Mouse (Mus musculus) embryonic fibroblast, embryonic 13.5 days (primary cell): ENCODE results near the gene Gab2. TPM values are rescaled to one million over a fixed set of nuclear protein-coding genes. Genes with fewer than 3 reads are reported as not detected.

Experiments used
- H3K27ac ChIP-seq: 2 replicates; pipeline ENCODE4 v1.5.1; 2012; ENCODE audit warnings: low read length, control low read depth, inconsistent platforms; ENCODE audit not compliant: insufficient read depth
- H3K4me1 ChIP-seq: 2 replicates; pipeline ENCODE4 v1.6.1; 2011; ENCODE audit warnings: low read length; ENCODE audit not compliant: control insufficient read depth, insufficient read depth
- H3K4me3 ChIP-seq: 2 replicates; pipeline ENCODE4 v1.5.1; 2011; ENCODE audit warnings: mild to moderate bottlenecking, control low read depth, low read length; ENCODE audit not compliant: insufficient read depth
- CTCF ChIP-seq: IDR thresholded peaks from 2 replicates; pipeline ENCODE4 v1.5.1; 2011; ENCODE audit warnings: mild to moderate bottlenecking, control low read depth, low read length, moderate library complexity, borderline replicate concordance; ENCODE audit not compliant: insufficient read depth
- POLR2A ChIP-seq: IDR thresholded peaks from 2 replicates; pipeline ENCODE4 v1.6.1; 2011; ENCODE audit warnings: low read depth, mild to moderate bottlenecking, control low read depth, low read length, moderate library complexity
- polyA plus RNA-seq: library from polyadenylated mRNA; stranded (reverse); fragments of >200 nt; gene quantifications from 2 replicates; pipeline ENCODE4 v1.2.4, GENCODE M21; 2011; ENCODE audit warnings: low read depth; ENCODE audit not compliant: missing spikeins, insufficient read length

The Gab2 gene
- polyA plus RNA-seq, 1 experiment, result 11.5 TPM

- Histone ChIP-seq H3K4me1 (no peaks in the 10 kb centered on the region), H3K4me3 (no peak overlapping the region), H3K27ac (no peak overlapping the region)
- TF ChIP-seq POLR2A (no peak), CTCF (no peak)
These were observed 2.2 kb upstream of the Gab2 start for GRCm38 (mm10) chr7:97079145-97079544.

- H3K27ac ChIP-seq, result no peak overlapping the region
- no peak for TF ChIP-seq POLR2A
- no peaks in the 10 kb centered on the region for H3K4me1 ChIP-seq
- H3K4me3 ChIP-seq, result no peak overlapping the region
These were observed 1.6 kb upstream of the Gab2 start for GRCm38 (mm10) chr7:97079651-97080365.

- H3K4me3 ChIP-seq, result peak overlapping the region; percentile 29; the same call in 1 of the 2 replicates
- H3K4me1 ChIP-seq, result no peaks in the 10 kb centered on the region
- 0 out of 2 replicates have a peak overlapping the region, but pooled peaks have one; percentile 6 for H3K27ac ChIP-seq
- TF ChIP-seq CTCF, result no peak
- no peak for TF ChIP-seq POLR2A
These were observed 655 bp upstream of the Gab2 start for GRCm38 (mm10) chr7:97080621-97081241.

GRCm38 (mm10) chr7:97081959-97082218, 503 bp downstream of the Gab2 start:
- no peaks in the 10 kb centered on the region for H3K4me1 ChIP-seq
- peak overlapping the region; percentile 63 for H3K4me3 ChIP-seq
- TF ChIP-seq POLR2A (no peak), CTCF (no peak)
- peak overlapping the region; percentile 82 for H3K27ac ChIP-seq

GRCm38 (mm10) chr7:97082219-97083101, 1.1 kb downstream of the Gab2 start:
- Histone ChIP-seq H3K27ac (peak overlapping the region; percentile 82), H3K4me1 (no peaks in the 10 kb centered on the region), H3K4me3 (peak overlapping the region; percentile 63)
- TF ChIP-seq POLR2A, result peak; percentile 75
- TF ChIP-seq CTCF, result no peak

GRCm38 (mm10) chr7:97083579-97083978, 2.2 kb downstream of the Gab2 start:
- H3K4me3 ChIP-seq, result no peak overlapping the region
- no peaks in the 10 kb centered on the region for H3K4me1 ChIP-seq
- TF ChIP-seq POLR2A (no peak), CTCF (no peak)
- H3K27ac ChIP-seq, result no peak overlapping the region

- Histone ChIP-seq H3K4me3 (no peak overlapping the region), H3K4me1 (no peaks in the 10 kb centered on the region), H3K27ac (no peak overlapping the region)
- no peak for TF ChIP-seq POLR2A
- TF ChIP-seq CTCF, result no peak
These were observed 2.8 kb downstream of the Gab2 start for GRCm38 (mm10) chr7:97084181-97084580.

GRCm38 (mm10) chr7:97085291-97085690, 3.9 kb downstream of the Gab2 start:
- Histone ChIP-seq H3K27ac (no peak overlapping the region), H3K4me3 (no peak overlapping the region), H3K4me1 (no peaks in the 10 kb centered on the region)
- TF ChIP-seq POLR2A (no peak), CTCF (no peak)

GRCm38 (mm10) chr7:97094241-97094640, 12.9 kb downstream of the Gab2 start:
- no peaks in the 10 kb centered on the region for H3K4me1 ChIP-seq
- no peak overlapping the region for H3K4me3 ChIP-seq
- TF ChIP-seq POLR2A (no peak), CTCF (no peak)
- no peak overlapping the region for H3K27ac ChIP-seq

GRCm38 (mm10) chr7:97108119-97108518, 26.7 kb downstream of the Gab2 start:
- no peaks in the 10 kb centered on the region for H3K4me1 ChIP-seq
- H3K27ac ChIP-seq, result no peak overlapping the region
- no peak overlapping the region for H3K4me3 ChIP-seq
- TF ChIP-seq CTCF, result no peak
- TF ChIP-seq POLR2A, result no peak
